Mouse (Mus musculus) G1E (cell line): ENCODE results near the gene Gm9789.

Experiments
- CTCF ChIP-seq: IDR thresholded peaks from 2 replicates; pipeline ENCODE4 v1.5.1; 2012; ENCODE audit warnings: low read depth, low read length, inconsistent platforms, mixed read lengths
- GATA1 ChIP-seq: IDR thresholded peaks from 2 replicates; pipeline ENCODE4 v1.6.1; 2012; ENCODE audit warnings: borderline replicate concordance, low read length, inconsistent platforms, mixed read lengths
- TAL1 ChIP-seq: conservative IDR thresholded peaks from 2 replicates; pipeline ENCODE4 v1.6.1; 2012; ENCODE audit warnings: low read depth, low read length, inconsistent platforms, mixed read lengths

- TF ChIP-seq CTCF (no peak), GATA1 (no peak), TAL1 (no peak)
Measured at GRCm38 (mm10) chr16:89205561-89205960, 47.8 kb downstream of the Gm9789 start, which contains the start of gene Krtap20-2.
